Mouse (Mus musculus): ENCODE results near the gene Vmp1. TPM values are rescaled to one million over a fixed set of nuclear protein-coding genes. Genes with fewer than 3 reads are reported as not detected.
A peak's percentile ranks its signal among the peaks of the same experiment; 100 is the strongest.

Gene Vmp1
- polyA plus RNA-seq, 2 experiments: 49.5 to 98.3 TPM

- ATAC-seq (ENCODE audit: low FRiP score, low read depth) (no peak), DNase-seq (ENCODE audit: low spot score) (no peak)
- no peak for TF ChIP-seq POLR2A (IDR thresholded peaks at IDR 0.05; ENCODE audit: borderline replicate concordance, extremely low read depth, insufficient read depth, insufficient read length)
- Histone ChIP-seq H3K27ac (replicated peaks; ENCODE audit: low read depth, low read length) (no peak overlapping the region), H3K36me3 (ENCODE audit: control insufficient read depth, insufficient read depth, low read length) (peaks cover 2% of the 10 kb centered on the region; the same call in 1 of the 2 replicates), H3K9me3 (ENCODE audit: control insufficient read depth, low read length) (no peaks in the 10 kb centered on the region), H3K4me1 (ENCODE audit: control insufficient read depth, insufficient read depth, low read length) (peaks cover 16% of the 10 kb centered on the region), H3K27me3 (ENCODE audit: control insufficient read depth, insufficient read depth, low read length) (no peaks in the 10 kb centered on the region), H3K9ac (ENCODE audit: low read depth, low read length, severe bottlenecking) (no peak overlapping the region), H3K4me2 (replicated peaks; ENCODE audit: low read depth, low read length, severe bottlenecking) (no peak overlapping the region), H3K4me3 (replicated peaks; ENCODE audit: low read length) (no peak overlapping the region)
- WGBS: 88% methylated on average over 7 of the region's 7 CpGs
Measured at GRCm38 (mm10) chr11:86582543-86583260, 100.9 kb downstream of the Vmp1 start.

DNA sequence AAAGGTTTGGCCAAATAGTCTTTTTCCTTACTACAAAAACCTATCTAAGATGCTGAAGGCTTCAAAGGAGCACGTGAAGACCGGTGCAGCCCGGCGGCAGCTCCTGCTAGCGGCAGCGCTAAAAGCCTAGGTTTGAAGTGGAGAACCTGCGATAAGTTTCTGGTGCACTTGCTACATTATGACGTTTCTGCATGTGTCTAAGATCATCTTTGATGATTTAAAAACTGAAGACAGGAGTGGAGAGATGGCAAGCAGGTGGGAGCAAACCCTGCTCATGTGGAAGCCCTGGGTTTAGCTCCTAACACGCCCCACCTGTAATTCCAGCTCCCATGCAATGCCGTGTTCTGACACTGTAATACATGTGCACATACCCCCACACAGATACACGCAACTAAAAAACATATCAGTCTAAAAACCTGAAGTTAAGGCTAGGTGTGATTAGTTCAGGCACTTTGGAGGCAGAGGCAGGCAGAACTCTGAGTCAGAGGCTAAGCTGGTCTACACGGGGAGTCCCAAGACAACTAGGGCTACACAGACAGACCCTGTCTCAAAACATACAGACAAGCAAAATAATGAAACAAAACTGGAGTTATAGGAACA, 101.6 kb downstream of the Vmp1 start:
- 89% methylated on average over 12 of the region's 12 CpGs for WGBS
- no peak overlapping the region for H3K9ac ChIP-seq (ENCODE audit: low read depth, low read length, severe bottlenecking)
- H3K36me3 ChIP-seq (ENCODE audit: control insufficient read depth, insufficient read depth, low read length): peaks cover 2% of the 10 kb centered on the region; the same call in 1 of the 2 replicates
- no peak overlapping the region; the same call in 1 of the 2 replicates for H3K27ac ChIP-seq (replicated peaks; ENCODE audit: low read depth, low read length)
- H3K4me1 ChIP-seq (ENCODE audit: control insufficient read depth, insufficient read depth, low read length): peaks cover 9% of the 10 kb centered on the region
- no peak overlapping the region for H3K4me3 ChIP-seq (replicated peaks; ENCODE audit: low read length)
- ATAC-seq (ENCODE audit: low FRiP score, low read depth): no peak
- TF ChIP-seq POLR2A (IDR thresholded peaks at IDR 0.05; ENCODE audit: borderline replicate concordance, extremely low read depth, insufficient read depth, insufficient read length): no peak
- no peaks in the 10 kb centered on the region for H3K27me3 ChIP-seq (ENCODE audit: control insufficient read depth, insufficient read depth, low read length)
- H3K4me2 ChIP-seq (replicated peaks; ENCODE audit: low read depth, low read length, severe bottlenecking): no peak overlapping the region
- H3K9me3 ChIP-seq (ENCODE audit: control insufficient read depth, low read length): no peaks in the 10 kb centered on the region
- no peak for DNase-seq (ENCODE audit: low spot score)

GRCm38 (mm10) chr11:86581250-86581753, 102.3 kb downstream of the Vmp1 start:
- Histone ChIP-seq H3K36me3 (ENCODE audit: control insufficient read depth, insufficient read depth, low read length) (peaks cover 2% of the 10 kb centered on the region; the same call in 1 of the 2 replicates), H3K4me2 (replicated peaks; ENCODE audit: low read depth, low read length, severe bottlenecking) (no peak overlapping the region), H3K9ac (ENCODE audit: low read depth, low read length, severe bottlenecking) (peak overlapping the region; percentile 14; the same call in 1 of the 2 replicates), H3K27ac (replicated peaks; ENCODE audit: low read depth, low read length) (peak overlapping the region; percentile 35), H3K9me3 (ENCODE audit: control insufficient read depth, low read length) (no peaks in the 10 kb centered on the region), H3K27me3 (ENCODE audit: control insufficient read depth, insufficient read depth, low read length) (no peaks in the 10 kb centered on the region), H3K4me3 (replicated peaks; ENCODE audit: low read length) (no peak overlapping the region), H3K4me1 (ENCODE audit: control insufficient read depth, insufficient read depth, low read length) (peaks cover 4% of the 10 kb centered on the region; the same call in 1 of the 2 replicates)
- no peak for TF ChIP-seq POLR2A (IDR thresholded peaks at IDR 0.05; ENCODE audit: borderline replicate concordance, extremely low read depth, insufficient read depth, insufficient read length)
- 58% methylated on average over 11 of the region's 11 CpGs for WGBS
- peak; percentile 54; the same call in 1 of the 2 replicates for ATAC-seq (ENCODE audit: low FRiP score, low read depth)
- DNase-seq (ENCODE audit: low spot score): no peak

DNA sequence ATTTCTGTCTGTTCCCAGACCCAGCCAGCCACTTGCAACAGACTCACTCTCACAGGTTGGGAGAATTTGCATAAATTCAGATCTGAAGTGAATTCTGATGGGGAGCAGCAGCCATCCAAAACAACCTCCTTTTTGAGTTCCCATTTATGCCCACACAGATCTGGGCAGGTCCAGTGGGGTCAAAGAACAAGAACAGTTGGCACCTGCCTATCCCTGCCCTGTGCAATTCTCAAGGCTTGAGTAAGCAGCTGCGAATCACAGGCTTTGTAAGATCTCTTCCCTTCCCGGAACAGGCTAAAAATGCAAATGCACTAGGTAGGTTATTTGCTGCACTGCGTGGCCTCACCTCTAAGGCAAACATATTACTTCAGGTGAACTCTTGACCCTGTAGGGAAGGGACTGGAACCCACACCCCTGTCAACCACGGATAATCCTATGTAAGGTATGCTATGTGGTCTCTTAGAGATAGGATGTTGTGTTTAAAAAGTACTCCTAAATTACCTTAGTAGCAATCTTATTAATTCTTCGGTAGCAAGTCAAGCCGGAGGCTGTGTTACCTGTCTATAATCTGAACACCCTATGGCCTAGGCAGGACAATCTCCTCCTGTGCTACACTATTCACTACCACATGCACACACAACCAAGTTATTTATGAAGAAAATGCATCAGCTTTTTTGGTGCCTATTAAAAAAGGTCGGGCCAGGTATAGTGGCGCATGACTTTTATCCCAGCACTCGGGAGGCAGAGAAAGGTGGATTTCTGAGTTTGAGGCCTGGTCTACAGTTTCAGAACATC, 103.1 kb downstream of the Vmp1 start:
- H3K9me3 ChIP-seq (ENCODE audit: control insufficient read depth, low read length): no peaks in the 10 kb centered on the region
- no peaks in the 10 kb centered on the region for H3K27me3 ChIP-seq (ENCODE audit: control insufficient read depth, insufficient read depth, low read length)
- ATAC-seq (ENCODE audit: low FRiP score, low read depth) (no peak), DNase-seq (ENCODE audit: low spot score) (no peak)
- no peak for TF ChIP-seq POLR2A (IDR thresholded peaks at IDR 0.05; ENCODE audit: borderline replicate concordance, extremely low read depth, insufficient read depth, insufficient read length)
- no peak overlapping the region for H3K4me2 ChIP-seq (replicated peaks; ENCODE audit: low read depth, low read length, severe bottlenecking)
- no peak overlapping the region for H3K4me3 ChIP-seq (replicated peaks; ENCODE audit: low read length)
- no peak overlapping the region for H3K27ac ChIP-seq (replicated peaks; ENCODE audit: low read depth, low read length)
- no peak overlapping the region for H3K9ac ChIP-seq (ENCODE audit: low read depth, low read length, severe bottlenecking)
- peaks cover 4% of the 10 kb centered on the region; the same call in 1 of the 2 replicates for H3K4me1 ChIP-seq (ENCODE audit: control insufficient read depth, insufficient read depth, low read length)
- 87% methylated on average over 9 of the region's 9 CpGs for WGBS
- peaks cover 2% of the 10 kb centered on the region; the same call in 1 of the 2 replicates for H3K36me3 ChIP-seq (ENCODE audit: control insufficient read depth, insufficient read depth, low read length)
